Mouse (Mus musculus): ENCODE measurements around the gene Arpc2. TPM values are rescaled to one million over a fixed set of nuclear protein-coding genes. Genes with fewer than 3 reads are reported as not detected.

Arpc2 gene
- total and polyA plus RNA-seq, 3 experiments: 108 to 423 (median 141) TPM

GRCm38 (mm10) chr1:74190471-74190870, 45.4 kb upstream of the Arpc2 start:
- Histone ChIP-seq H3K9ac (ENCODE audit: control insufficient read depth, low read depth, low read length, poor library complexity, severe bottlenecking) (no peak overlapping the region), H3K36me3 (ENCODE audit: control insufficient read depth in 1 of 2, insufficient read depth in 2 of 2, low read length in 2 of 2) (no peaks in the 10 kb centered on the region), H3K79me2 (ENCODE audit: control insufficient read depth, insufficient read depth, low read length, poor library complexity) (no peaks in the 10 kb centered on the region), H3K9me3 (replicated peaks; ENCODE audit: insufficient read depth, low read length) (no peaks in the 10 kb centered on the region), H3K4me1 (ENCODE audit: control insufficient read depth in 1 of 2, insufficient read depth in 2 of 2, low read length in 2 of 2) (no peaks in the 10 kb centered on the region), H3K4me3 (ENCODE audit: control insufficient read depth in 1 of 2, insufficient read depth in 1 of 2, low read depth in 2 of 2, low read length in 2 of 2) (no peak overlapping the region), H3K27me3 (ENCODE audit: control insufficient read depth in 1 of 2, insufficient read depth in 2 of 2, low read length in 2 of 2) (no peaks in the 10 kb centered on the region), H3K27ac (ENCODE audit: control insufficient read depth, low read depth, low read length) (no peak overlapping the region)
- no peak for DNase-seq (ENCODE audit: low read depth, low spot score)
- TF ChIP-seq POLR2AphosphoS5 (IDR thresholded peaks at IDR 0.05; ENCODE audit: borderline replicate concordance, low read depth, low read length): no peak
- TF ChIP-seq TCF12 (IDR thresholded peaks at IDR 0.05; ENCODE audit: low read depth, low read length): no peak
- TF ChIP-seq ETS1 (IDR thresholded peaks at IDR 0.05; ENCODE audit: low read depth, low read length): no peak
- TF ChIP-seq TBP (IDR thresholded peaks at IDR 0.05; ENCODE audit: low read depth, low read length): no peak
- no peak for TF ChIP-seq TAL1 (IDR thresholded peaks at IDR 0.05; ENCODE audit: low read length)
- TF ChIP-seq E2F4 (IDR thresholded peaks at IDR 0.05; ENCODE audit: borderline replicate concordance, low read depth, low read length): no peak
- no peak for TF ChIP-seq USF2 (IDR thresholded peaks at IDR 0.05; ENCODE audit: borderline replicate concordance in 1 of 2, insufficient read depth in 1 of 2, low read depth in 1 of 2, low read length in 2 of 2)
- no peak for TF ChIP-seq SMC3 (IDR thresholded peaks at IDR 0.05; ENCODE audit: low read depth, low read length)

- Histone ChIP-seq H3K4me1 (ENCODE audit: control insufficient read depth in 1 of 2, insufficient read depth in 2 of 2, low read length in 2 of 2) (no peaks in the 10 kb centered on the region), H3K79me2 (ENCODE audit: control insufficient read depth, insufficient read depth, low read length, poor library complexity) (no peaks in the 10 kb centered on the region), H3K36me3 (ENCODE audit: control insufficient read depth in 1 of 2, insufficient read depth in 2 of 2, low read length in 2 of 2) (no peaks in the 10 kb centered on the region), H3K9me3 (replicated peaks; ENCODE audit: insufficient read depth, low read length) (no peaks in the 10 kb centered on the region), H3K4me3 (ENCODE audit: control insufficient read depth in 1 of 2, insufficient read depth in 1 of 2, low read depth in 2 of 2, low read length in 2 of 2) (no peak overlapping the region), H3K9ac (ENCODE audit: control insufficient read depth, low read depth, low read length, poor library complexity, severe bottlenecking) (no peak overlapping the region), H3K27ac (ENCODE audit: control insufficient read depth, low read depth, low read length) (no peak overlapping the region), H3K27me3 (ENCODE audit: control insufficient read depth in 1 of 2, insufficient read depth in 2 of 2, low read length in 2 of 2) (peaks cover 0 to under 1% of the 10 kb centered on the region in 2 experiments; a peak in 1 of 4 replicates)
- no peak for DNase-seq (ENCODE audit: low read depth, low spot score)
- no peak for TF ChIP-seq ZMIZ1 (IDR thresholded peaks at IDR 0.05; ENCODE audit: low read depth, low read length)
- TF ChIP-seq USF1 (IDR thresholded peaks at IDR 0.05; ENCODE audit: low read depth, low read length): no peak
Observed at GRCm38 (mm10) chr1:74192711-74193110, 43.2 kb upstream of the Arpc2 start.

GRCm38 (mm10) chr1:74194445-74194844, 41.4 kb upstream of the Arpc2 start, which contains the start of gene Cxcr1:
TSS of gene Cxcr1 (minus strand) at chr1:74194631.
- H3K9me3 ChIP-seq (replicated peaks; ENCODE audit: insufficient read depth, low read length): no peaks in the 10 kb centered on the region
- no peak within 1 kb of the TSS for H3K27ac ChIP-seq (ENCODE audit: control insufficient read depth, low read depth, low read length)
- no peaks in the 10 kb centered on the region for H3K79me2 ChIP-seq (ENCODE audit: control insufficient read depth, insufficient read depth, low read length, poor library complexity)
- H3K4me1 ChIP-seq (ENCODE audit: control insufficient read depth in 1 of 2, insufficient read depth in 2 of 2, low read length in 2 of 2): no peaks in the 10 kb centered on the region
- H3K9ac ChIP-seq (ENCODE audit: control insufficient read depth, low read depth, low read length, poor library complexity, severe bottlenecking): no peak within 1 kb of the TSS
- H3K36me3 ChIP-seq (ENCODE audit: control insufficient read depth in 1 of 2, insufficient read depth in 2 of 2, low read length in 2 of 2): no peaks in the 10 kb centered on the region
- H3K4me3 ChIP-seq (ENCODE audit: control insufficient read depth in 1 of 2, insufficient read depth in 1 of 2, low read depth in 2 of 2, low read length in 2 of 2): no peak within 1 kb of the TSS
- peaks cover 0 to 3% of the 10 kb centered on the region in 2 experiments; a peak in 1 of 4 replicates for H3K27me3 ChIP-seq (ENCODE audit: control insufficient read depth in 1 of 2, insufficient read depth in 2 of 2, low read length in 2 of 2)
- TF ChIP-seq ZC3H11A (IDR thresholded peaks at IDR 0.05; ENCODE audit: low read depth, low read length) (no peak), MYC (IDR thresholded peaks at IDR 0.05; ENCODE audit: low read depth, low read length) (no peak), TAL1 (IDR thresholded peaks at IDR 0.05; ENCODE audit: low read length) (no peak), TCF12 (IDR thresholded peaks at IDR 0.05; ENCODE audit: low read depth, low read length) (no peak), TBP (IDR thresholded peaks at IDR 0.05; ENCODE audit: low read depth, low read length) (no peak), POLR2AphosphoS5 (IDR thresholded peaks at IDR 0.05; ENCODE audit: borderline replicate concordance, low read depth, low read length) (no peak), EP300 (IDR thresholded peaks at IDR 0.05; ENCODE audit: low read depth in 1 of 2, low read length in 2 of 2) (no peak), MXI1 (IDR thresholded peaks at IDR 0.05; ENCODE audit: low read depth, low read length) (no peak), USF1 (IDR thresholded peaks at IDR 0.05; ENCODE audit: low read depth, low read length) (no peak), MAX (IDR thresholded peaks at IDR 0.05; ENCODE audit: low read length) (no peak), ZNF384 (IDR thresholded peaks at IDR 0.05; ENCODE audit: low read depth, low read length) (no peak), MEF2A (IDR thresholded peaks at IDR 0.05; ENCODE audit: extremely low read depth, insufficient replicate concordance, low read depth, low read length, poor library complexity, severe bottlenecking) (no peak), CHD1 (IDR thresholded peaks at IDR 0.05; ENCODE audit: low read depth, low read length) (no peak), BHLHE40 (IDR thresholded peaks at IDR 0.05; ENCODE audit: borderline replicate concordance, low read depth, low read length) (no peak), RAD21 (IDR thresholded peaks at IDR 0.05; ENCODE audit: low read depth, low read length) (no peak), USF2 (IDR thresholded peaks at IDR 0.05; ENCODE audit: borderline replicate concordance in 1 of 2, insufficient read depth in 1 of 2, low read depth in 1 of 2, low read length in 2 of 2) (no peak), POLR2A (IDR thresholded peaks at IDR 0.05; ENCODE audit: control insufficient read depth in 1 of 2, insufficient read depth in 1 of 2, low read depth in 1 of 2, low read length in 2 of 2, poor library complexity in 1 of 2) (no peak), RCOR1 (IDR thresholded peaks at IDR 0.05; ENCODE audit: low read depth, low read length) (no peak), GATA1 (IDR thresholded peaks at IDR 0.05; ENCODE audit: low read depth, low read length) (no peak), UBTF (IDR thresholded peaks at IDR 0.05; ENCODE audit: borderline replicate concordance, insufficient read depth, low read depth, low read length) (no peak)
- DNase-seq (ENCODE audit: low read depth, low spot score): no peak

All from MEL (cell line).